Mouse (Mus musculus): ENCODE results near the gene Nt5c.
"Not testable (repeated sequence)": the region's sequence is repeated elsewhere in the genome, so short reads cannot be mapped to it uniquely, and the experiment has no call there.

The Nt5c gene

DNA sequence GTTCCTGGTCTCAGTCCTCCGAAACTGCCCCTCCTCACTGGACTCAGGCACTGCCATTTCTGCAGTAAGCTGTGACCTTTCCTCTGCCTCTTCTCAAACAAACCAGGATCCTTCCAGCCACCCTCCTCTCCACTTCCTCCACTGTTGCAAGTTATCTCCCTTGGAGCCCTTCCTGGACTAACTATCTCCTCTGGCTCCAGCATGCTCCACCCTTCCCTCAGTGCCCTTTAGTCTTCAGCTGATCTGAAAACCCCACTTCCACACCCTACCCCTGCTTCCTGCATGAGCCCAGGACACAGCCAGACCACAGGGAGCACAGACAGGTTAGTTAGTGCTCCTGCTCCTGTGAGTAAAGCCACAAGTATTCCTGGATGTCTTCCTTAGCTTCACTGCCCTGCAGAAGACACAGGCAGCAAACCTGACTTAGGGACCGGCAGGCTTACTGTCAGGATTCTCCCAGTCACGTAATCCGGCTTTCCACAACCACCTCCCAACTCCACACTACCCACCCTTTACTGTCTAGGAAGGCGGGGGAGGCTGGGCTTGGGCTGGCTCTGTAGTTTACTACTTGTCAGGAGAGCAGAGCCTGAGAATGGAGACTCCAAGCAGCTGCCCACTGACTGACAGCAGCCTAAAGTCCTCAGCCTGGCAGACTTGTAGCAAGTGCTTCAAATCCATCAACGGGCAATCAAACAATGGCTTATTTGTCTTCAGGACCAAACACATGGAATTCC lies 18.3 kb upstream of the Nt5c start:
- no peak for DNase-seq

DNA sequence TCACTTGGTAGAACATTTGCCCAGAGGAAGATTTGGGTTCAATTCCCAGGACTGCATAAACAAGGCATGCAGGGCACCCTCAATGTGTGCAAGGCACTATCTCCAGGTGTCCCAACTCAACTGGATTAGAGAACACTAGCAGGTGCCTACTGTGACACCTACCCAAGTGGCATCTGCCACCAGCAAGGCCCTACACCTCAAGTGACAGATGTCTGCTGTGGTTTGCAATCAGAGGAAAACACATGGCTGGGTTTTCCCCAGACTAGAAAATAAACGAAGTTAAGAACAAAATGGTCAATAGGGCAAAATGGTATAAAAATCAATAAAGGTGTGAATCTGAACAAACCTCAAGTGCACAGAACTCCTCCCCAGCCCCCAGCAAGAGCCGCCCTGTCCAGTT lies 16.4 kb upstream of the Nt5c start:
- DNase-seq: no peak

DNA sequence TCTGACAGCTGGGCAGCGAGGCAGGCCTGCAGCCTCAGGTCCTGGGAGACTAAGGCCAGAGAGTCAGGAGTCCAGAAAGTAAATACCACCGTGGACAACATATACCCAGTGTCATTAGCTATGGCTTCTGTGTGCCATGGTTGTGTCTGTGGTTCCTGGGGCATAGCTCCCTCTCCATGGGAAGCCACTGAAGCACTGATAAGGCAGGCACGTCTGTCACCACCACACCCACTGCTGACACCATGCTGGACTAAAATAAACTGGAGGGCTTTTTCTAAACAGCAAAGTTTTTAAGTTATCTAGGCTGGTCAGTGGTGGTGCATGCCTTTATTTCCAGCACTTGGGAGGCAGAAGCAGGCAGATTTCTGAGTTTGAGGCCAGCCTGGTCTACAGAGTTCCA lies 14.9 kb upstream of the Nt5c start:
- no peak for DNase-seq

DNA sequence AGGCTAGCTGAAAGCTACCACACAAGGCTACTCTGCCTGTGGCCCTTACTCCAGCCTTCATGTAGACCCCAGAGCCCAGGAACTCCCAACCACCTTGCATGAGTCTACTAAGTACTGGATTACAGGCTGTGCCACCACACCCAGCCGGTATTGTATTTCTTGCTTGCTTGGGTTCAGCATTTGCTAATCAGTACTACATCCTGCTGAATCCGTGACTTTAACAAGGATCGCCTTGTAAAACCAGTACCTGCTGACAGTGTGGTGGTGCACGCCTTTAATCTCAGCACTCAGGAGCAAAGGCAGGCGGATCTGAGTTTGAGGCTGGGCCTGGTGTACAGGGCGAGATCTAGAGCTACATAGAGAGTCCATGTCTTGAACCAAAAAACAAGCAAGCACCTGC lies 11.0 kb upstream of the Nt5c start:
- DNase-seq: no peak

DNA sequence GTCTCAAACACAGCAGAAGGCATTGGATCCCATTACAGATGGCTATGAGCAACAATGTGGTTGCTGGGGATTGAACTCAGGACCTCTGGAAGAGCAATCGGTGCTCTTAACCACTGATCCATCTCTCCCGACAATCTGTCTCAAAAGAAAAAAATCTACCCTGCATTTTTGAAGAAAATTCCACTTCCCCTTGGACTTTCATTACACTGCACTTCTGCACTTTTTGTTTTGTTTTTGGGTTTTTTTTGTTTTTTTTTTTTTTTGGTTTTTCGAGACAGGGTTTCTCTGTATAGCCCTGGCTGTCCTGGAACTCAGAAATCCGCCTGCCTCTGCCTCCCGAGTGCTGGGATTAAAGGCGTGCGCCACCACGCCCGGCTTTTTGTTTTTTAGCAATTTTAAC lies 4.9 kb upstream of the Nt5c start:
- not testable (repeated sequence) for DNase-seq

DNA sequence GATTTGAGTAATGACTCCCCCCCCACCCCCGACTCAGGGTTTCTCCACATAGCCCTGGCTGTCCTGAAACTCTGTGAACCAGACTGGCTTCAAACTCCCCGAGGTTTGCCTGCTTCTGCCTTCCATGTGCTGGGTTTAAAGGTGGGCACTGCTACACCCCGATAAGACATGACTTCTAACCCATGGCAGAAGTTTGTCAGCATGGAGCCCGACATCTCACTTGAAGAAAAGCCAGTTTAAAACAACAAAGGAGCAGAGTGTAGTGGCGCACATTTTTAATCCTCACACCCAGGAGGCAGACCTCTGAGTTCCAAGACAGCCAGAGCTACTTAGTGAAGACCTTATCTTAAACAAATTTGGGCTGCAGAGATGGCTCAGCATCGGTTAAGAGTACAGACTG lies 725 bp upstream of the Nt5c start:
- DNase-seq: no peak

DNA sequence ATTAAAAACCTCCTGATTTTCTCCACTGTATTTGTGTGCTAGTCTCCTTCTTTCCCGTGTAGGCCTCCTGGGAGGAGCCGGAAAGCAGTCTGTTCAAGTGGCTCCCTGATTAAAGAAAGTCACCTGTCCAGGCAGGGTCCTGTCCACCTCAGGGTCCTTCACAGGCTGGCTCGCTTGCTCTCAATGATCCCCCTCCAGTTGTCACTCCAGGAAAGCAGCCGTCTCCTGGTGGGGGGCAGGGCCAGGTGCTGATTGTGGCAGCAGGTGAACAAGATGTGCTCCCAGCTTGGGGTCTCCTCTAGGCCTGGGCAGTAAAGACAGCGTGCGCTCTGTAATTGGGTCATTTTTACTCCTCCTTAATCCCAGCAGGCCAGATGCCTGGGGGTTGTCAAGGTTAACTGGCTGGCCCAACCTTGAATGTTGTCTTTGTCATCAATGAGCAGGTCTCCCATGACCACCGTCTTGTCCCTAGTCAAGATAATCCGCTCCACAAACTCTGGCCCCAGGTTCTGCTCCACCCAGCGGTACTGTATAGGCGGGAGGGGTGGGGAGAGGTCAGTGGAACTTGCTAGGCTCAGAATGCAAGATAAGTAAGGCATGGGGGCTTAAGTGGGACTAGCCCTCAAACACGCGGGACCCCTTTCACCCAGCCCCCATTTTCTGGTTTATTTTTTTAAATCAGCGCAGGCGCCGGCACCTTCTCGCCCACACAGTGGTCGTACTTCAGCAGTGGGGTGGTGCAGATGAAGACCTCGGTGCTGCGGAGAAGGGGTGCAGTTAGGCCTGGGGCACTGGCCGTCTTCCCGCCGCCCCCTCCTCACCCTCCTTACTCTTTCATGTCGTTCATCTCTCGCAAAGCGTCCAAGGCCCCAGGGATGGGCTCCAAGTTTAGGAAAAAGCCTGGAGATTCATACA lies 964 bp downstream of the Nt5c start:
- peak; percentile 20 for DNase-seq

DNA sequence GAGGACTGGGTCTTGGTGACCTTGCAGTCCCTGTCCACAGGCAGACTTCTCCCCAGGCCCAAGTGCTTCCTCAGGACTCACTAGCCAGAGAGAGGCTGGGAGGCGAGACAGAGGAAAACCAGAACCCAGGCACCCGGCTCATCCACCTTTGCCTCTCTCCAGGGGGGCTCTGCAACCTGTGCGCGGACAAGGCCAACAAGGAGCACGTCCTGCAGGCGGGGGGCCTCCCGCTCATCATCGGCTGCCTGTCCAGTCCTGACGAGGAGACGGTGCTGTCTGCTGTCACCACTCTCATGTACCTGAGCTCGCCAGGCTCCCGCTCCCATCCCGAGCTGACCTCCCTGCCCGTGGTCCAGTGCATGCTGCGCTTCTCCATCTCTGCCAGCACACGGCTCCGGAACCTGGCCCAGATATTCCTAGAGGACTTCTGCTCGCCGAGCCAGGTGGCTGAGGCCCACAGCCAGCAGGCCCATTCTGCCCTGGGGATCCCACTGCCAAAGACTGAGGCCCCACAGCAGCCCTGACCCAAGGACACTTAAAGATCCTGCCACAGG lies 3.0 kb downstream of the Nt5c start:
- DNase-seq: no peak

DNA sequence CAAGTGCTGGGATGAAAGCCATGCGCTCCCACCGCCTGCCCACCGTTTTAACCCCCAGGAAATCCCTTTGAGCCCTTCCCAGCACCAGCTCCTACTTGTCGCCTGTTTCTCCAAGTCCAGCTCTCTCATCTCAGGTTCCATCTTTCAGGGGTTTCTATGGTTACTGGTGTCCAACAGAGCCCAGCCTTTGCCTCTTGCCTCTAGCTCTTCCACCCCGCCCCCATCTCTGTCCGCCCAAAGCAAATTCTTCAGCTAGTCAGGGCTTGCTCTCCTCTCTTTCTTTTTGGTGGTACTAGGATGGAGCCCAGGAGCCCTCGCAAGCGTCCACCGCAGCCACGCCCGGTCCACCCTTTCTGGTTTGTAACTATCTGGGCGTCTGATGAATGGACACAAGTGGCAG lies 6.5 kb downstream of the Nt5c start:
- DNase-seq: no peak

DNA sequence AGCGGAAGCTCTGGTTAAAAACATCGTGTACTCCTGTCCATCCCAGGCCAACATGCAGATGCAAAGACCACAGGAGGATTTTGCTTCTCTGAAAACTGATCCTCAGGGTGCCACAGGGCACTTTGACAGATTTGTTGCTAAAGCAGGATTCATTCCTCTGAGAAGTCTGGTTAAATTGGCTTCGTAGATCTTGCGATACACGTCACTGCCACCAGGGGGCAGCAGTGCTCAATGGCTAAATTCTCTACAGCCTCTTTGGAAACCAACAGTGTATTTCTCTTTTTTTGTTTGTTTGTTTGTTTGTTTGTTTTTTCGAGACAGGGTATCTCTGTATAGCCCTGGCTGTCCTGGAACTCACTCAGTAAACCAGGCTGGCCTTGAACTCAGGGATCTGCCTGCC lies 7.9 kb downstream of the Nt5c start:
- DNase-seq: peak; percentile 68

DNA sequence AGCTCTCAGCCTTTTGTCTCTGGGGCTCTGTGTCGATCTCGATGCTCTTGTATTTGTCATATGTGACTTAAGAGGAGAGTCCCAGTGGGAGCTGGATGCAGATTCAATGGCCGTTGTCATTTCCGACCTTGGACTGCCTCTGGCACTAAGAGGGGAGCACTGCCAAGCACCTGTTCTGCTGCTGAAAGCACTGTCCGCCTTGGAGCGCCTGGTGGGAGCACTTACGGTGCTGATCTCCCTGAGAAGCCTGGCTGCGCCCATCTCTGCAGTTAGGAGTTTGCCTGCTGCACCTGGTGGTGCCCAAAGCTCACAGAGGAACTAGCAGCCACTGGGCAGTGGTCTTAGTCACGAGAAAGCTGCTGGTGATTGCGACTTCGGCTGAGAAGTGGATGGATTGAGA lies 8.4 kb downstream of the Nt5c start:
- no peak for DNase-seq

DNA sequence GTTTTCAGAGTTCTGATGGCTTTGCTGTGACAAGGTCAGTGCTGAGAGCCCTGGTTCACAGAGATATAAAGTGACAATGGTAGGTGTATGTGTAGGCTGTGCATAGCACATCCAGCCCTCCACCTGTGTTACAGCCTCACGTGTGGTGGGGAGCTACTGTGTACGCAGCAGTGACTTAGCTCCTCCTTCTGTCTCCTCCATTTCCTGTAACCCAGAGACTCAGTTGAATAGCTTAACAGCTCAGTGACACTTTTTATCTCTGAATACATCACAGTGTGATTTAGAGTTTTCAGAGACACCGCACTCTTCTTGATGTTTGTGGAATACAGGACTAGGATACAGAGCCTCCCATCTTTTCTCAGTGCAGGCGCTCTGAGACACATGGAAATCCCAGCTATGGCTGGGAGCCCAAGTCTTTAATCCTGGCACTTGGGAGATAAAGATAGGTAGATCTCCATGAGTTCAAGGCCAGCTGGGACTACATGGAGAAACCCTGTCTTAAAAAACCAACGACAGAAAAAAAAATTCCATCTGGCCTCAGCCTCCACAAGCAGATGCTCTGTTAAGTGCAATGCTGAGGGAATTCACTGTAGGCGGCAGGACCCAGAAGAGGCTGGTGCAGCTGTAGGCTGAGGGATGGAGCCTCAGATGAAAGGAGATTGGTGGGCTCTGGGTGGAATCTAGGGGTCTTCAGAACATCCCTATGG lies 10.0 kb downstream of the Nt5c start:
- DNase-seq: peak; percentile 85

DNA sequence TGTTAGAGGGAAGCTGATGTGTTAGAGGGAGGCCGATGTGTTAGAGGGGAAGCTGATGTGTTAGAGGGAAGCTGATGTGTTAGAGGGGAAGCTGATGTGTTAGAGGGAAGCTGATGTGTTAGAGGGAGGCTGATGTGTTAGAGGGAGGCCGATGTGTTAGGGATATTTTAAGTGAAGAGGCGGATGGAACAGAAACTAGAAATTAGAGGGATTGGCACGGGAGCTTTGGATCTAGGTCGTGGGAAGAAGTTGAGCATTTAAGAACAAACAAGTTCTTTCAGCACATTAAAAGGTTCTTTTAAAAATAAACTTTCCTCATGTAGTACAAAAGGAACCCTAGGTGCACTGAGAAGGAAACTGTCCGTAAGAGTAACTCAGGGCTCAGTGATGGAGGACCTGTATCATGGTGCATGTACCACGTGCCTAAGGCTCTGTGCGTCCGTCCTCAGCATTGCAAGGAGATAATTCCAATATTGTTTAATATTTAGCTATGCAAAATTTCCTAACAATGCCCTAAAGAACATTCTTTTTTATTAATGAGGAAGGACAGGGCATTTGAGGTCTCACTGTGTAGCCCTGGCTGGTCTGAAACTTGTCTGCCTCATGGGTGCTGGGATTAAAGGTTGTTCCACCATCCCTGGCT lies 13.2 kb downstream of the Nt5c start:
- DNase-seq: no peak

DNA sequence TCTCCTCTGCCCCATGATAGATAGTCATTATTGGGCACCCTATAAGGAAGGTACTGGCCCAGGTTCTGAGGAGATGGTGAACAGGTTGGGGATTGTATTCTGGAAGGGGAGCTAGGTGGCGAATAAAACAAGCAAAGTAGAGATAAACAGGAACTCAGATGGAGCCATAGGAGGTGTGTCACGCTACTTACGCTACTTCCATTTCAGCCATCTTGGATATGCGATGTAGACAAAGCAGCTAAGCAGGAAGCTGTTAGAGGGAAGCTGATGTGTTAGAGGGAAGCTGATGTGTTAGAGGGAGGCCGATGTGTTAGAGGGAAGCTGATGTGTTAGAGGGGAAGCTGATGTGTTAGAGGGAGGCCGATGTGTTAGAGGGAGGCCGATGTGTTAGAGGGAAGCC lies 14.3 kb downstream of the Nt5c start:
- DNase-seq: not testable (repeated sequence)

DNA sequence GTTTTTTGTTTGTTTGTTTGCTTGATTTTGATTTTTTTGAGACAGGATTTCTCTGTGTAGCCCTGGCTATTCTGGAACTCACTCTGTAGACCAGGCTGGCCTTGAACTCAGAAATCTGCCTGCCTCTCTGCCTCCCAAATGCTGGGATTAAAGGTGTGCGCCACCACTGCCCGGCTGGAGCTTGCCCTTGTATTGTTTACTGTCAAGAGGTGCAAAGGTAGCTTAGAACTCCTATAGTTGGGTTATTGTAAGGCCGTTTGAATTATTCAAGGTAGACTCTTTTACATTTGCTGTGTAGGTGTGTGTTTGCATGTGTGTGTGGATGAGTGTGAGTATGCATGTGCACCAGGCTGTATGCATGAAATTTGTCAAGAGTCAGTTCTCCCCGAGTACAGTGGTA lies 15.0 kb downstream of the Nt5c start:
- not testable (repeated sequence) for DNase-seq

DNA sequence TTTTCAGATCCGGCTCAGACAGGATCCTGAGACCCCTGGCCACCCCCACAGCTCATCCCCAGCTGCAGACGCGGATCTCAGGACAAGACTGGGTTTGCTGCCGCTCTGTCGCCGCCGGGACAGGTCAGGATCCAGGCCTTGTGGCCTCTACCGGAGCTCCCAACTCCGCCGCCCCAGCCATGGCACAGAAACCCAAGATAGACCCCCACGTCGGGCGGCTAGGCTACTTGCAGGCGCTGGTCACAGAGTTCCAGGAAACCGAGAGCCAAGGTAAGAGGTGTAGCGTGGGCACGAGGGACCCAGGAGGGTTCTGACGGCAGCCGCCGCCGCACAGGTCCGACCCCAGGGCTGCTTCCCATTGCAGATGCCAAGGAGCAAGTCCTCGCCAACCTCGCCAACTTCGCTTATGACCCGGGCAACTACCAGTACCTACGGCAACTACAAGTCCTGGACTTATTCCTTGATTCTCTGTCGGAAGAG lies 15.9 kb downstream of the Nt5c start:
- no peak for DNase-seq

DNA sequence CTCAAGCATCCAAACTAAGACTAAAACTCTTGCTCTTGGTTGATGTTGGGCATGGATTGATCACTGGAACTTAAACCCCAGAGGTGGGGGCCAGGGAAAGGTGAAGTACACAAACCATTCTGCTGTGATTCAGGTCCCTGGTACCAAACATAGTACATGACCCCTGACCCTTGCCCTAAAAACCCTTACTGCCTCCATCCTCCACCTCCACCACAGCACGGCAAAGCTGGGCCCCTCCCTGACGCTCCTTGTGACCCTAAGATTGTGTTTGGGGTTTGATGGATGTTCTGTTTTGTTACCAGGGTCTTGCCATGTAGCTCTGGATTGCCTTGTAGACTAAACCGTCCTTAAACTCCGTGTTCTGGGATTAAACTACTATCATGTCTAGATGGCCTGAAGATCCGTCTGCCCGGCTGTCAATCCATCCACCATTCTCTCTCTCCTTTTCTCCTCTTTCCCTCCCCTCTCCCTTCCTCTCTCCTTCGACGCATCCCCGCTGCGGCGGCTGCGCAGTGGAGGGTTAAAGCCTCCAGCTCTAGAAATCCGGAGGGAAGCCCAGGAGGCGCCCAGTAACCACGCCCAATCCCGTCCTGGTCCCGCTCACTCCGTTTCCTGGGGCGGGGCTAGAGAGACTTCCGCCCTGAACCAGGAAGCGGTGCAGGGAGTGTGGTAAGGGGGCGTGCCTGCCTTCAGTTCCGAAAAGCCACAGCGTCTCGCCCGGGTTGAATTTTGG lies 16.5 kb downstream of the Nt5c start, which contains the start of gene Armc7:
Gene Armc7 (plus strand): TSS at position 643 of the 733 bp plus-strand sequence.
- peak; percentile 95 for DNase-seq

DNA sequence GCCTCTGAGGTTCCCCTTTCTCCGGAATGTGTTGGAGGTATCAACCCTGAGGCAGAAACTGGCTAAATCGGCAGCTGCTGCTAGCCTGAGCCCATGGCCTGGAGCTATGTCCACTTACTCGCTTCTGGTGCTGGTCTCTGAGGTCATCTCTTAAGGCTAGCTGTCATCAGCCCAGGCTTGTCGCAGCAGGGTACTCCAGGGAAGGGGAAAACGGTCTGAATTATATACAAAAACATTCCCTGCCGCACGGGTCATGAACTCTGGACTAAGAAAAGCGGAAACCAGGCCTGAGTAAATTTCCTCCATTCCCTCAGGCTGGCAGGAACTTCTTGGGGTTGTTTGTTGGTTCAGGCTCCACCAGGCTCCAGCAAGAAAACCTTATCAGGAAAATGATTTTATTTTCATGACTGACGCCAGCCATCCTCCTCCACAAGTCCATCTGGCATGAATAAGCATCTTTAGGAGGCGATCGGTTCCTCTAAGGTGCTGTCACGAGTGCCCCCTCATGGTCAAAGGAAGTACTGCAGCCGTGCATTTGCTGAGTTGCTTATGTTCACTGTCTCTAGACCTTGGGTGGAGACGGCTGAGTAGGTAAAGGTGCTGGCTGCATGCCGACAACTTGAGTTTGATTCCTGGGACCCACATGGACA lies 17.9 kb downstream of the Nt5c start:
- peak; percentile 95 for DNase-seq

DNA sequence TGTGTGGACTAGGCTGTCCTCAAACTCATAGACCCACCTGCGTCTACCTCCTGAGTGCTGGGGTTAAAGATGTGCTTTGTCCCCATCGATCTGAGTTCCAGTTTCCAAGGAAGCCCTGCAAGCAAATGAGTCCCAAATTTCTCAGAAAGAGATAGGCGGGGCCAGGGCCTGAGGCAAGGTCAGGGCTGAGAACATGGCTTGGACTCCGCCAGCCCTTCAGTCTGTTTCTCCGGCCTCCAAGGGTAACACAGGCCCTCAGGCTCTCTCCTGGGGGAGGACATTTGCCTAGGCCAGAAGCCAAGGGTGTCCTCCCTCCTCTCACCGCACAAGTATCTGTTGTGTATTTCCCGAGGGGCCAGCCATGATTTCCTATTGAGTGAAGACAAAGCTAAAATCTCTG lies 19.5 kb downstream of the Nt5c start:
- no peak for DNase-seq

DNA sequence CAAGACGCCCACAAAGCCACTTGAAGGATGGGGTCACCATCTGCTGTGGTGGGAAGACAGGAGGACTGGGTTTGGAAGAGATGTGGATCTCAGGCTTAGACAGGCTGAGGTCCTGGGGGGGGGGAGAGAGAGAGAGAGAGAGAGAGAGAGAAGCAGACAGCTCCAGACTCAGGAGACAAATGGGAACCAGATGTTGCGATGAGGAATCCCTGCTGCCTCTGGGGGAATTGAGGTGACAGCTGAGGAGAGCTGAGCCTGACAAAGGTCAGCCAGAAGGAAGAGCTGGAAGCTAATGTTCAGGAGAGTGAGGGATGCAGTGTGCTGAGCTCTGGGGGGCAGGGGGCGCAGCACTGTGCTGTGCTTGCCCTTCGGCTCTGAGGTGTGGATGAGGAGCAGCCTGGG lies 24.4 kb downstream of the Nt5c start:
- DNase-seq: no peak

DNA sequence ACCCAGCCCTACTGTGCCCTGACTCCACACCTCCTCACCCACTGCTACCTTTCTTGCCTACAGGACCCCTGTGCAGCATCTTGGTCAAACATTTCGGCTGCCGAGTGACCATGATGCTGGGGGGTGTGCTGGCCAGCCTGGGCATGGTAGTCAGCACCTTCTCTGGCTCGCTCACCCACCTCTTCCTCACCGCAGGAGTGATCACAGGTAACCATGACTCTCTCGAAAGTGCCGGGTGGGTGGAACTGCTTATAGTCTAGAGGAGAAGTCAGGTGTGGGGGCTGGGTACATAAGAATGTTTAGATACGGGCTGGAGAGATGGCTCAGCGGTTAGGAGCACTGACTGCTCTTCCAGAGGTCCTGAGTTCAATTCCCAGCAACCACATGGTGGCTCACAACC lies 26.8 kb downstream of the Nt5c start:
- DNase-seq: no peak
